In genomic region chr8:83576921-83577320, GRCm38 (mm10) we compare ENCODE assay signal across 10 mouse cellular contexts. TPM values are rescaled to one million over a fixed set of nuclear protein-coding genes. Genes with fewer than 3 reads are reported as not detected.
DNase-seq lines count a peak whose midpoint lies in the region; ATAC-seq and TF ChIP-seq lines count a peak whose summit lies in the region.
"Had no signal": no experiment of that assay in that cellular context is flagged by ENCODE, and none has a peak within 500 bp of the region (broad histone marks: within the 10 kb centered on the region; RNA-seq: fewer than 3 reads in every experiment).

No protein-coding gene starts in this region.

- TF ChIP-seq CTCF in midbrain, postnatal 0 days (IDR thresholded peaks at IDR 0.05), result no peak

- H3K9me3 ChIP-seq in midbrain, embryonic 13.5 days, result no peaks in the 10 kb centered on the region
- no peaks in the 10 kb centered on the region for H3K9me3 ChIP-seq in midbrain, postnatal 0 days (ENCODE audit: low read length)
- H3K9me3 ChIP-seq in hindbrain, embryonic 14.5 days (ENCODE audit: control insufficient read depth, low read length), result no peaks in the 10 kb centered on the region
- no peaks in the 10 kb centered on the region for H3K9me3 ChIP-seq in stomach, embryonic 16.5 days (replicated peaks; ENCODE audit: control insufficient read depth, low read length)

- H3K27me3 ChIP-seq in midbrain, embryonic 13.5 days, result no peaks in the 10 kb centered on the region
- no peaks in the 10 kb centered on the region for H3K27me3 ChIP-seq in midbrain, postnatal 0 days (ENCODE audit: insufficient read depth, low read length)
- no peaks in the 10 kb centered on the region for H3K27me3 ChIP-seq in hindbrain, embryonic 14.5 days (ENCODE audit: control insufficient read depth, insufficient read depth, low read length)
- H3K27me3 ChIP-seq in stomach, embryonic 16.5 days (ENCODE audit: control insufficient read depth, insufficient read depth, low read length), result no peaks in the 10 kb centered on the region

- ATAC-seq in midbrain, embryonic 13.5 days, result no peak
- ATAC-seq in midbrain, postnatal 0 days (ENCODE audit: low FRiP score), result no peak
- ATAC-seq in hindbrain, embryonic 14.5 days (ENCODE audit: low FRiP score), result no peak
- no peak for ATAC-seq in stomach, embryonic 16.5 days (ENCODE audit: insufficient read depth, low FRiP score)
- no peak for ATAC-seq in monocyte, adult 5-6 weeks (replicated peaks; ENCODE audit: insufficient number of reproducible peaks, low FRiP score, low TSS enrichment, poor library complexity, severe bottlenecking)
- no peak for ATAC-seq in erythroblast, adult 5-6 weeks (replicated peaks; ENCODE audit: low FRiP score, poor library complexity, severe bottlenecking)

- 69% methylated on average over 4 of the region's 4 CpGs for WGBS in midbrain, embryonic 13.5 days
- WGBS in midbrain, postnatal 0 days, result 77% methylated on average over 4 of the region's 4 CpGs
- 87% methylated on average over 4 of the region's 4 CpGs for WGBS in hindbrain, embryonic 14.5 days
- WGBS in stomach, embryonic 16.5 days, result 58% methylated on average over 4 of the region's 4 CpGs

- no peak overlapping the region for H3K4me2 ChIP-seq in midbrain, embryonic 13.5 days (replicated peaks)
- no peak overlapping the region for H3K4me2 ChIP-seq in midbrain, postnatal 0 days (ENCODE audit: low read depth, low read length, poor library complexity, severe bottlenecking)
- no peak overlapping the region for H3K4me2 ChIP-seq in hindbrain, embryonic 14.5 days (replicated peaks)
- H3K4me2 ChIP-seq in stomach, embryonic 16.5 days (ENCODE audit: low read depth, low read length), result no peak overlapping the region

- no peak overlapping the region for H3K4me3 ChIP-seq in midbrain, embryonic 13.5 days (replicated peaks)
- no peak overlapping the region for H3K4me3 ChIP-seq in midbrain, postnatal 0 days (ENCODE audit: low read depth, low read length)
- H3K4me3 ChIP-seq in hindbrain, embryonic 14.5 days (replicated peaks; ENCODE audit: low read length), result no peak overlapping the region
- no peak overlapping the region for H3K4me3 ChIP-seq in stomach, embryonic 16.5 days (replicated peaks; ENCODE audit: low read length)

- peaks cover 72% of the 10 kb centered on the region for H3K4me1 ChIP-seq in midbrain, embryonic 13.5 days (replicated peaks)
- peaks cover 7% of the 10 kb centered on the region; the same call in 1 of the 2 replicates for H3K4me1 ChIP-seq in midbrain, postnatal 0 days (ENCODE audit: insufficient read depth, low read length)
- H3K4me1 ChIP-seq in hindbrain, embryonic 14.5 days (replicated peaks; ENCODE audit: control insufficient read depth, insufficient read depth, low read length), result peaks cover 33% of the 10 kb centered on the region; the same call in 1 of the 2 replicates
- H3K4me1 ChIP-seq in stomach, embryonic 16.5 days (ENCODE audit: control insufficient read depth, insufficient read depth, low read length), result peaks cover 22% of the 10 kb centered on the region

- peak; percentile 91 for DNase-seq in heart, adult 11 months
- DNase-seq in heart, adult 8-10 months (ENCODE audit: low spot score), result no peak
- no peak for DNase-seq in midbrain, postnatal 0 days (ENCODE audit: low spot score)
- no peak for DNase-seq in hindbrain, embryonic 14.5 days (ENCODE audit: low spot score)
- DNase-seq: kidney, postnatal 4 days had no signal

- peaks cover 37% of the 10 kb centered on the region for H3K36me3 ChIP-seq in midbrain, embryonic 13.5 days
- H3K36me3 ChIP-seq in midbrain, postnatal 0 days (ENCODE audit: insufficient read depth, low read length), result peaks cover 21% of the 10 kb centered on the region
- peaks cover 21% of the 10 kb centered on the region for H3K36me3 ChIP-seq in hindbrain, embryonic 14.5 days (replicated peaks; ENCODE audit: control insufficient read depth, insufficient read depth)
- 0 out of 2 replicates have a peak, but pooled peaks cover 4% of the 10 kb centered on the region for H3K36me3 ChIP-seq in stomach, embryonic 16.5 days (ENCODE audit: control insufficient read depth, insufficient read depth, low read length)

- H3K9ac ChIP-seq in midbrain, embryonic 13.5 days (replicated peaks), result no peak overlapping the region; the same call in 1 of the 2 replicates
- H3K9ac ChIP-seq in midbrain, postnatal 0 days (replicated peaks; ENCODE audit: low read length, poor library complexity, severe bottlenecking), result no peak overlapping the region
- no peak overlapping the region for H3K9ac ChIP-seq in hindbrain, embryonic 14.5 days
- H3K9ac ChIP-seq in stomach, embryonic 16.5 days (ENCODE audit: low read length), result no peak overlapping the region

- H3K27ac ChIP-seq in midbrain, embryonic 13.5 days, result 0 out of 2 replicates have a peak overlapping the region, but pooled peaks have one; percentile 4
- H3K27ac ChIP-seq in midbrain, postnatal 0 days (ENCODE audit: low read depth, low read length), result no peak overlapping the region
- peak overlapping the region; percentile 26; the same call in 1 of the 2 replicates for H3K27ac ChIP-seq in hindbrain, embryonic 14.5 days
- peak overlapping the region; percentile 44; the same call in 1 of the 2 replicates for H3K27ac ChIP-seq in stomach, embryonic 16.5 days (ENCODE audit: low read length)
- H3K27ac ChIP-seq: macrophage had no signal

RNA-seq across cellular contexts. Expression of gene Ndufb7, which starts 10.4 kb away (rescaled TPM):
- total RNA-seq in heart, adult 8-10 months (2022), result 100 to 1,000 TPM; 561 to 765 (median 683) TPM
- polyA plus RNA-seq in midbrain, embryonic 13.5 days (2015; fragmentation: Nextera tagmentation; extraction: Ambion mirVana), result 380 and 382 TPM in 2 replicates
- total RNA-seq in midbrain, postnatal 0 days (2014; rRNA removed), result 151 and 158 TPM in 2 replicates
- polyA plus RNA-seq in midbrain, postnatal 0 days (2015; fragmentation: Nextera tagmentation; extraction: Ambion mirVana), result 396 and 420 TPM in 2 replicates
- polyA plus RNA-seq in hindbrain, embryonic 14.5 days (2014; fragmentation: Nextera tagmentation; extraction: Ambion mirVana), result 321 and 385 TPM in 2 replicates
- 285 and 326 TPM in 2 replicates for polyA plus RNA-seq in stomach, embryonic 16.5 days (2015; fragmentation: Nextera tagmentation; extraction: Ambion mirVana)
- 152 to 196 TPM (median 178 TPM) in 3 replicates for total RNA-seq in monocyte, adult 5-6 weeks (2017)
- 49.8 and 57.9 TPM in 2 replicates for total RNA-seq in erythroblast, adult 5-6 weeks (2015; ENCODE audit: low replicate concordance)
- 59.0 and 89.2 TPM in 2 replicates for total RNA-seq in erythroblast, adult 5-6 weeks (2017; ENCODE audit: low replicate concordance)

RNA-seq across cellular contexts. Expression of gene Tecr, which starts 30.9 kb away (rescaled TPM):
- 100 to 1,000 TPM; 539 to 688 (median 589) TPM for total RNA-seq in heart, adult 8-10 months (2022)
- 820 and 847 TPM in 2 replicates for polyA plus RNA-seq in midbrain, embryonic 13.5 days (2015; fragmentation: Nextera tagmentation; extraction: Ambion mirVana)
- 1,134 and 1,270 TPM in 2 replicates for total RNA-seq in midbrain, postnatal 0 days (2014; rRNA removed)
- 1,433 and 1,533 TPM in 2 replicates for polyA plus RNA-seq in midbrain, postnatal 0 days (2015; fragmentation: Nextera tagmentation; extraction: Ambion mirVana)
- polyA plus RNA-seq in hindbrain, embryonic 14.5 days (2014; fragmentation: Nextera tagmentation; extraction: Ambion mirVana), result 1,444 and 1,536 TPM in 2 replicates
- 503 and 554 TPM in 2 replicates for polyA plus RNA-seq in stomach, embryonic 16.5 days (2015; fragmentation: Nextera tagmentation; extraction: Ambion mirVana)
- 59.7 to 123 TPM (median 61.4 TPM) in 3 replicates for total RNA-seq in monocyte, adult 5-6 weeks (2017)
- 130 and 150 TPM in 2 replicates for total RNA-seq in erythroblast, adult 5-6 weeks (2015; ENCODE audit: low replicate concordance)
- total RNA-seq in erythroblast, adult 5-6 weeks (2017; ENCODE audit: low replicate concordance), result 47.5 and 77.4 TPM in 2 replicates

RNA-seq across cellular contexts. Expression of gene Dnajb1, which starts 31.1 kb away (rescaled TPM):
- total RNA-seq in heart, adult 8-10 months (2022), result 10 to 100 TPM; 11.0 to 14.2 (median 12.6) TPM
- 56.6 and 61.5 TPM in 2 replicates for polyA plus RNA-seq in midbrain, embryonic 13.5 days (2015; fragmentation: Nextera tagmentation; extraction: Ambion mirVana)
- total RNA-seq in midbrain, postnatal 0 days (2014; rRNA removed), result 41.0 and 43.3 TPM in 2 replicates
- polyA plus RNA-seq in midbrain, postnatal 0 days (2015; fragmentation: Nextera tagmentation; extraction: Ambion mirVana), result 60.3 and 72.4 TPM in 2 replicates
- 45.8 and 47.8 TPM in 2 replicates for polyA plus RNA-seq in hindbrain, embryonic 14.5 days (2014; fragmentation: Nextera tagmentation; extraction: Ambion mirVana)
- polyA plus RNA-seq in stomach, embryonic 16.5 days (2015; fragmentation: Nextera tagmentation; extraction: Ambion mirVana), result 69.6 and 74.3 TPM in 2 replicates
- total RNA-seq in monocyte, adult 5-6 weeks (2017), result 35.2 to 112 TPM (median 38.5 TPM) in 3 replicates
- total RNA-seq in erythroblast, adult 5-6 weeks (2015; ENCODE audit: low replicate concordance), result 12.9 and 25.7 TPM in 2 replicates
- 15.6 and 19.5 TPM in 2 replicates for total RNA-seq in erythroblast, adult 5-6 weeks (2017; ENCODE audit: low replicate concordance)

RNA-seq across cellular contexts. Expression of gene Olfr370, which starts 41.3 kb away (rescaled TPM):
- total RNA-seq in heart, adult 8-10 months (2022), result not detected
- 0.04 TPM in 1 of 2 replicates, not detected in the other for polyA plus RNA-seq in midbrain, embryonic 13.5 days (2015; fragmentation: Nextera tagmentation; extraction: Ambion mirVana)
- total RNA-seq in midbrain, postnatal 0 days (2014; rRNA removed), result not detected in 2 replicates
- not detected in 2 replicates for polyA plus RNA-seq in midbrain, postnatal 0 days (2015; fragmentation: Nextera tagmentation; extraction: Ambion mirVana)
- polyA plus RNA-seq in hindbrain, embryonic 14.5 days (2014; fragmentation: Nextera tagmentation; extraction: Ambion mirVana), result 0.13 TPM in 1 of 2 replicates, not detected in the other
- not detected in 2 replicates for polyA plus RNA-seq in stomach, embryonic 16.5 days (2015; fragmentation: Nextera tagmentation; extraction: Ambion mirVana)
- total RNA-seq in monocyte, adult 5-6 weeks (2017), result not detected in 3 replicates
- total RNA-seq in erythroblast, adult 5-6 weeks (2015; ENCODE audit: low replicate concordance), result not detected in 2 replicates
- total RNA-seq in erythroblast, adult 5-6 weeks (2017; ENCODE audit: low replicate concordance), result not detected in 2 replicates
- polyA plus RNA-seq: macrophage had no signal
